Mouse (Mus musculus): Measurements from ENCODE around the gene Anxa6. TPM values are rescaled to one million over a fixed set of nuclear protein-coding genes. Genes with fewer than 3 reads are reported as not detected.
A peak's percentile ranks its signal among the peaks of the same experiment; 100 is the strongest.

The Anxa6 gene
- 146 and 152 TPM in 2 replicates for total RNA-seq (2021)
- long read RNA-seq, experiment 1, transcript Anxa6-201 (25 exons, 2,471 nt): minor isoform, 44 of 181 reads
- long read RNA-seq, experiment 1, transcript Anxa6-202 (26 exons, 2,489 nt): major isoform, 120 of 181 reads
- long read RNA-seq, experiment 1, partial matches to known transcripts: 14 of 181 reads
- long read RNA-seq, experiment 1, other reads (novel, unspliced or antisense): 3 of 181 reads
- long read RNA-seq, experiment 2, transcript Anxa6-202 (26 exons, 2,489 nt): major isoform, 90 of 154 reads
- long read RNA-seq, experiment 2, transcript Anxa6-201 (25 exons, 2,471 nt): minor isoform, 40 of 154 reads
- long read RNA-seq, experiment 2, partial matches to known transcripts: 19 of 154 reads
- long read RNA-seq, experiment 2, other reads (novel, unspliced or antisense): 5 of 154 reads

GRCm38 (mm10) chr11:55033040-55033660 lies at the start of gene Anxa6:
TSS of gene Anxa6 (minus strand) at chr11:55033445.
- peak; percentile 93 for DNase-seq

- DNase-seq: peak; percentile 59
These were observed 48.0 kb upstream of the Anxa6 start for GRCm38 (mm10) chr11:55081206-55081605.

DNA sequence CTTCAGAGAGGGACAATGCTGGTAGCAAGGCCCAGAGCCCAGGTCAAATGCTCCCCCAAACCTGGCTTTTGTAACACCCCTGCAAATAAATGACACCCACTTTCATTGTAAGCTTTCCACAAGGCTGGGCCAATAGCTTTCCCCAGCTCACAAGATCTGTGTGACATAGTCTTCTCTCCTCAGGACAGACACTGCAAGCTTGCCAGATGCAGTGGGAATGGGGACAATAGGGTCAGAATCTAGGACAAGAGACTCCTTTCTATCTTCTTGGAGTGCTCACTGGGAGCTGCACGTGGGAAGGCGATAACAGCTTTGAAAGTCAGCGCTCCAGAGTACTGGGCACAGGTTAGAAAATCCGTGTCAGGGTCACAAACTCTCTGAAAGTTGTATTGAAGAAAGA lies 45.9 kb upstream of the Anxa6 start:
- no peak for DNase-seq

- DNase-seq: no peak
These were observed 45.3 kb upstream of the Anxa6 start for GRCm38 (mm10) chr11:55078502-55078901.

DNA sequence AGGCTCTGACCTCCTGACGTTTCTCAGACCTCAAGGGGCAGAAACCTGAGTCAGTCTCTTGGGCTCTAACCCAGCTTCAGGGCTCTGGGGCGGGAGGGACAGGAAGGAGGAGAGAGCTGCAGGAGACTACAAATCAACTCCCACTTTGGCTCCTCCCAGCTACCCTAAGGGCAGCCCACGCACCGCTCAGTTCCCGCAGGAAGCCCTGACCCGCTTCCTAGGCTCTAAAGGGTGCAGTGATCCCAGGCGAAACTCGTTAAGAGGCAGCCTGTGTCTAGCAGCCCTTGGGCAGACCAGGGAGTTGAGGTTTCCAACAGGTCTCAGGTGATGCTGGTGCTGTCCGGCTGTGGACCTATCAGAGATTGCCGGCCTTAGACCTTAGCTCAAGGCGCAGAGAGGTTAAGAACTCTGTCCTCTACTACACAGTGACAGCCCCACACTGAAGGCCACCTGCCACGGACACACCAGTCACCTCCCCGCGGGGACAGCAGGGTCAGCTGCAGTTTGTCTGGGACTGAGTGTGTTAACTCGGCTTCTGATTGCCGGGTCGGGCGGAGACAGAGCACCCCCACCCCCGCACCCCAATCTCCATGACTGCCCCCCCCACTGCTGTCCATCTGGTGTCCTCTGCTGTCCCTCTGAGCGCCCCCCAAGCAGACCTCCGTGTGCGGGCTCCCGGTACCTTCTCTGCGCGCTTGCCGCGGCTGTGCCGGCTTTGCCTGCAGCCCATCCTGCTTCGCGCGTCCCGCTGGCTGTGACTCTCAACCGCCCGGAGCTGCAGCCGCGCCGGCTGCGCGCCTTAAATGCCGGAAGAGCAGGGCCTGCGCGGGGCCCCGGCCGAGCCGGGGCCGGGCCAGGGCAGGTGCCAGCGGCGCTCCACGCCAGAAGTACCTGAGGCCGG lies 44.3 kb upstream of the Anxa6 start, which contains the start of gene Ccdc69:
Gene Ccdc69 (minus strand): TSS at position 801 of the 901 bp plus-strand sequence.
- DNase-seq: peak; percentile 88

GRCm38 (mm10) chr11:55076234-55076633 lies 43.0 kb upstream of the Anxa6 start:
- no peak for DNase-seq

DNA sequence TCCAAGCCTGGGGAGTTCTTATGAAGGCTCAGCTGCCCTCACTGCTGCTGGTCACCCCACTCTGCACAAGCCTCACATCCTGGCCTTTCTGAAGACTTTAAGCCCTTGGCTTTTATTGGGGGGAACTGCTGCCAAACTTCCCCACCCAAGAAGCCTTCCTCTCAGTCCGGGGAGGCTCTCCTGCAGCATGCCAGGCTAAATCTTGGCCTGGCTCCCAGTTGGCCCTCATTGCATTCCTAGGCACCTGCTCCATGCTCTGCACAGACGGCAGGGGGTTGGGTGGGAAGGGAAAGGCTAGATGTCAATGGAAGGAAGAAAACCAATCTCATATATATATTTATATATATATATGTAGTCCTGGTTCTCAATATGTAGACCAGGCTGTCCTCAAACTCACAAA lies 42.4 kb upstream of the Anxa6 start:
- peak; percentile 66 for DNase-seq

DNA sequence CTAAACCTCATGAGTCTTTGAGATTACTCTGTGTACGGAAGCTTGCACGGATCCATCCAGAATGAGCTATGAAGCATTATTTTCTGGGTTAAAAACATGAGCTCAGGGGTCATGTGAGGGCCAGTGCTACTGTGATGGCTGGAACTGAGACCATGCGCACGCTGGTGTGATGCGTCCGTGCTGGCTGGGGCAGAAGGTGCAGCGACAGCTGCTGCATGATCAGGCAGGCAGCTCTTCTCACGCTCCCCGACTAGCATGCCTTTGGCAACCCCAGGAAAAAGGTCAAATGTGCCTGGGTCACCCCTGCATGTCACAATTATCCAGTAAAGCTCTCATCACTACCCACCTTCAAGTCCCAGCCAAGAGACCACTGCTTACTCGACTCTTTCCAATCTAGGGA lies 39.9 kb upstream of the Anxa6 start:
- no peak for DNase-seq

DNA sequence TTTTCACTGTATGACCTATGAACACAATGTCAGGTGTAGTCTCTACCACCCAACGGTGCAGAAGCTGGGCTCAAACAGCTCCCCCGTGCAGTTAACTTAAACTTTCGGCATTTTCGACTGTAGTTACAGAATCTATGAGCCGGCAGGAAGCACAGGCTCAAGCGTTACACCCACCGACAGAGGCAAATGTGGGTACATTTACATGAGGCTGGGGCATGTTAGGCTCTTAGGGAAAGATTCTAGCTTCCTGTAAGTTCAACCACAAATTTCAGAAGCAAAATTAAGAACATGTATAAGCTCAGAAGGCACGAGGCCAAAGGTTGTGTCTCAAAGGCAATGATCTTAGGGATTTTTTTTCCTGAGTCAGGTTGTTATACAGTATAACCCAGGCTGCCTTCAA lies 39.2 kb upstream of the Anxa6 start:
- no peak for DNase-seq

DNA sequence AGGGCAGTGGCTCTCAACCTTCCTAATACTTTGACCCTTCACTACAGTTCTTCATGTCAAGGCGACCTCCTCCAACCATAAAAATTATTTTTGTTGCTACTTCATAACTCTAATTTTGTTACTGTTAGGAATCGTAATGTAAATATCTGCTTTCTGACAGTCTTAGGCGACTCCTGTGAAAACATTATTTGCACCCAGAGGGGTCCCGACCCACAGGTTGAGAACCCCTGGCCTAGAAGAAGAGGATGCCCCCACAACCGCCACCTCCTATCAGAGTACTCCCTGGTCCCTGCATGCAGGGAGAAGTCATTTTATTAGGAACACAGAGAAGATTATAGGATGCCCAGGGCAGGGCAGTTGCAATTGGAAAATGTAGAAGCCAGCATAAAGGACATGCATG lies 38.1 kb upstream of the Anxa6 start:
- no peak for DNase-seq

- peak; percentile 28 for DNase-seq
These were observed 35.8 kb upstream of the Anxa6 start for GRCm38 (mm10) chr11:55069023-55069422.

DNA sequence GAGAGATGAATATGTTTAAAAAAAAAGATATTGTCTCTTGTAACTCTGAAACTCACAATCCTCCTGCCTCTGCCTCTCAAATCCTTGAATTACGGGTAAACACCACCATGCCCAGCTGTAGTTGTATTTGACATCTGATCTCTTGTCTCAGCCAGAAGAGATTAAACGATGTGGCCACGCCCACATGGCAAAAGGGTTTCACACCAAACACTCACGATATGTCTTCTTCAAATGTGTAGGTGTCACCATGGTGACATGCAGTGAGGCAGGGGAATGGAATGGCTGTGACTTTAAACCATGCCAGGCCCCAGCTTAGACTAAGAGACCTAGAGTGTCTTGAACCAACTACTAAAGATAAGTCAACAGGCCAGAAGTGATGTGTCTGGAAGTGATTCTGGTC lies 33.7 kb upstream of the Anxa6 start:
- DNase-seq: no peak

DNA sequence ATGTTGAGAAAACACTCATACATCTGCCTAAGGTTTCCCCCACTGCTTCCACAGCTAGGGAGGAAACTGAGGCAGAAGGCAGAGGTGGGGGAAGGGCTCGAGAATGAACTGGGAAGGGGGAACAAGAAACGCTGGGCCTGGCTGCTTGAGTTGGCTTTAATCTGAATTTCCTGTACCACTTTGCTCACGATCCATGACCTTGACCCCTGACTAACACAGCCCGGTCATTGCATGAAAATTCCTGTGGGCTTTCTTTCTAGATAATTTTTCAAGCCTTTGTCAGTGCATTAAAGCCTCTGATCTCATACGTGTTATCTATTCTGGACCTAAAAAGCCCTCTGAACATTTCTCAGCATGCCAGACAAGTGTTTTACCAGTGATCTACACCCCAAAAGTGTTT lies 29.6 kb upstream of the Anxa6 start:
- peak; percentile 61 for DNase-seq

DNA sequence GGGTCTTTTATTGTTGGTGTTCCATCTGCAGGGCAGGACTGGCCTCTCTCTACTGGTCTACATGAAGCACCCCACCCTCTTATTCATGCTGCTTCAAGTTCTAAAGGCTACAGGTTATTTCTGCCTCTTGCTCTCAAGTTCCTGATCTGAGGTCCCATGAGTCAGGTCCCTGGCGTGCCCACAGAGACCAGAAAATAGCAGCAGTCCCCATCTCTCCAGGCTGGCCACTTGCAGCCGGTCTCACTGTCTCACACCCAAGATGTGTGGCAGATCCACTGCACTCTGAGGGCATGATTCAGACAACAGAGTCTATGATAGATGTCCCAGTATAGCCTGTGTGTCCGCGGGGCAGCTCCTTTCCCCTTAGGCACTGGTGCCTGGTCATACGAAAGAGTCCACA lies 27.6 kb upstream of the Anxa6 start:
- no peak for DNase-seq

DNA sequence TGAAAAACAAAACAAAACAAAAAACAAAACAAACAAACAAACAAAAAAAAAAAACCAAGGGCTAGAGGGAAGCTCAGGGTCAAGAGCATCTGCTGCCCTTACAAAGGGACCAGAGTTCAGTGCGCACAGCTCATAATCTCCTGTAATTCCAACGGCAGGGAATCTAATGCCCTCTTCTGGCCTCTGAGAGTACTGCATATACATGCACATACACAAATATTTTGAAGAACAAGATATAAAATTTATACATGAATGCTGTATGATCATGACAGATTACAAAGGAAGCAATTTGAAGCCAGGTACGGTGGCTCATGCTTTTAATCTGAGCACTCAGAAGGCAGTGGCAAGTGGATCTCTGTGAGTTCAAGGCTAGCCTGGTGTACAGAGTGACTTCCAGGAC lies 24.3 kb upstream of the Anxa6 start:
- no peak for DNase-seq

GRCm38 (mm10) chr11:55050837-55051510 lies 17.7 kb upstream of the Anxa6 start:
- peak; percentile 68 for DNase-seq

GRCm38 (mm10) chr11:55046600-55046999 lies 13.4 kb upstream of the Anxa6 start:
- peak; percentile 81 for DNase-seq

DNA sequence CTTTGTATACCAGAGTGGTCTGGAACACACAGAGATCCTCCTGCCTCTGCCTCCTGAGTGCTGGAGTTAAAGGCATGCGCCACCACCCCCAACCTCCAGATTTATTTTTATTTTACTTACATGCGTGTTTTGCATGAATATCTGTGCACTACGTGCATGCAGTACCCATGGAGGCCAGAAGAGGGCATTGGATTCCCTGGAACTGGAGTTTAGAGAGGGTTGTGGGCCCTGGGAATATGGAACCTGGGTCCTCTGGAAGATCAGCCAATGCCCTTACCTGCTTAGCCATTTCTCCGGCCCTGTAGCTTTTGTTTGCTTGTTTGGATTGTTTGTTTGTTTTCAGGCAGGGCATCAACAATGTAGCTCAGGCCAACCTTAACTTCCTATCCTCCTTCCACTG lies 8.1 kb upstream of the Anxa6 start:
- no peak for DNase-seq

DNA sequence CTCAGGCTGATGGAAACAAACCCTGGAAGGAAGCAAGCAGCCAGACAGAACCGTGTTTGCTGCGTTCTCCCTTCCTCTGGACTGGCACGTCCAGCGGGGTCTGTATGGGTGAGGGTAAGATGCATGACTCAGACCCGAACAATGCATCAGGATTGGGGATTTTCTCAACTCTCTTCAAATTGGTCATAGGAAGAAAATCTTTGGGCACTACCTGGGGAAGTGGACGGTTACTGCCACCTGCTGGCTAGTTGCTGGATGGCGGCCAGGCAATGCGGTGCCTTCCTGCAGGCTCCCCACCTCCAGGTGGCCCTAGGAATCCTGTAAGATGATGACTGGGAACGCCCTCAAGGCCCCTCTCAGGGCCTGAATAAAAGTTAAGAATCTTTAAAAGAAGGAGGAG lies 6.3 kb upstream of the Anxa6 start:
- DNase-seq: peak; percentile 90

DNA sequence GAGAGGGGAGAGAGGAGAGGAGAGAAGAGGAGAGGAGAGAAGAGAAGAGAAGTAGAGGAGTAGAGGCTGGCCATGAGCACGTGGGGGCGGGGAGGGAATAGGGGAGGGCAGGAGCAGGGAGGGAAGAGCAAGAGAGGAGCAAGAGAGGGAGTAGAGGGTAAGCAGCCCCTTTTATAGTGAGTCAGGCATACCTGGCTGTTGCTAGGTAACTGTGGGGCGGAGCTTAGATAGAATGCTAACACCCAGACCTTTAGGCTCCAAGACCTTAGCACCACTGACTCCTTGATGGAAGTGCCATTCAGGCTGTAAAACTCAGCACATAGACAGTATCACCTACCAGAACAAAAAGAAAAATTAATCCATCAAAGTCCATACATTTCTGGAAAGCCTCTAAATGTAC lies 3.4 kb upstream of the Anxa6 start:
- no peak for DNase-seq

- no peak for DNase-seq
These were observed 959 bp downstream of the Anxa6 start for GRCm38 (mm10) chr11:55032286-55032685.

DNA sequence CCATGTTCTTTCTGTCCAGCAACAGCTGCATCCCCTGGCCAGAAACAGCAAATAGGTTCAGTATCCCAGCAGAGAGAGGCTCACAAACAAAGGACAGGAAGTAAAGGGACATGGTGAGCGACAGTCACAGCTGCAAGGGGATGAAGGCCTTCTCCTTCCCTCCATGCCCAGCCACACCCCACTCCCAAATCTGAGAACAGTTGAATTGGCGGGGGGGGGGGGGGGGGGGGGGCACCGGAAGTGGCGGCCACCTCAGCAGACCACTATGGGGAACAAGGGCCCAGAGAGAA lies 1.3 kb downstream of the Anxa6 start:
- no peak for DNase-seq
